Mouse (Mus musculus) hindbrain, postnatal 0 days (tissue): ENCODE results near the gene C1qtnf1. TPM values are rescaled to one million over a fixed set of nuclear protein-coding genes. Genes with fewer than 3 reads are reported as not detected.

Source experiments
- ATAC-seq: fragments of 200-750 bp; cut with Nextera tagmentation; 2 replicates; pipeline ENCODE4 v1.8.0; 2017; ENCODE audit warnings: mild to moderate bottlenecking, moderate TSS enrichment, moderate library complexity
- DNase-seq: peaks from one replicate; pipeline ENCODE4 v3.0.0-alpha.2; 2015; ENCODE audit warnings: low spot score
- H3K27ac ChIP-seq: fragments of 300-500 bp; sonication (generic); 2 replicates; pipeline ENCODE4 v1.5.1; 2014; ENCODE audit warnings: mild to moderate bottlenecking
- H3K27me3 ChIP-seq: fragments of 300-500 bp; sonication (generic); 2 replicates; pipeline ENCODE4 v1.6.1; 2014; ENCODE audit warnings: low read length, mixed read lengths; ENCODE audit not compliant: insufficient read depth
- H3K36me3 ChIP-seq: fragments of 300-500 bp; sonication (generic); 2 replicates; pipeline ENCODE4 v1.6.1; 2014; ENCODE audit warnings: low read length, mixed read lengths; ENCODE audit not compliant: insufficient read depth
- H3K4me1 ChIP-seq: fragments of 300-500 bp; sonication (generic); 2 replicates; pipeline ENCODE4 v1.6.1; 2014; ENCODE audit warnings: antibody characterized with exemption, low read length, mixed read lengths; ENCODE audit not compliant: insufficient read depth
- H3K4me2 ChIP-seq: fragments of 300-500 bp; sonication (generic); 2 replicates; pipeline ENCODE4 v1.6.1; 2014; ENCODE audit warnings: low read depth, mild to moderate bottlenecking, low read length, moderate library complexity, mixed read lengths
- H3K4me3 ChIP-seq: fragments of 300-500 bp; sonication (generic); 2 replicates; pipeline ENCODE4 v1.5.1; 2014; ENCODE audit warnings: low read length
- H3K9ac ChIP-seq: fragments of 300-500 bp; sonication (generic); replicated peaks from 2 replicates; pipeline ENCODE4 v1.6.1; 2014; ENCODE audit warnings: mild to moderate bottlenecking, low read length, moderate library complexity, mixed read lengths
- H3K9me3 ChIP-seq: fragments of 300-500 bp; sonication (generic); 2 replicates; pipeline ENCODE4 v1.6.1; 2016; ENCODE audit warnings: low read length, mixed read lengths
- CTCF ChIP-seq: IDR thresholded peaks from 2 replicates; pipeline ENCODE4 v1.5.1; 2016; ENCODE audit warnings: antibody characterized with exemption, control low read depth, low read depth
- WGBS: fragments of 180-500 bp; shearing (Covaris S2); extraction: QIAGEN DNeasy Blood & Tissue Kit; methylation state at CpG from one replicate; pipeline ENCODE4 v1.1.7; 2014; 5-methylcytosine and 5-hydroxymethylcytosine counted together
- polyA plus RNA-seq: library from polyadenylated mRNA; unstranded; fragments of >200 nt; fragmentation: Nextera tagmentation; extraction: Ambion mirVana; gene quantifications from 2 replicates; pipeline ENCODE4 v1.2.1, GENCODE M21; 2015
- total RNA-seq: library from RNA; depleted of rRNA; stranded (reverse); fragments of >200 nt; gene quantifications from 2 replicates; pipeline ENCODE4 v1.2.3, GENCODE M21; 2014

Gene C1qtnf1
- total and polyA plus RNA-seq, 2 experiments from 2014 or later = 4.3 to 5.4 TPM

GRCm38 (mm10) chr11:118423266-118423971 lies 4.6 kb upstream of the C1qtnf1 start:
- no peaks in the 10 kb centered on the region for H3K9me3 ChIP-seq
- ATAC-seq (peak; percentile 35; the same call in 1 of the 2 replicates), DNase-seq (peak; percentile 95)
- H3K4me2 ChIP-seq = peak overlapping the region; percentile 42; the same call in 1 of the 2 replicates
- 0 out of 2 replicates have a peak overlapping the region, but pooled peaks have one; percentile 13 for H3K9ac ChIP-seq
- peak overlapping the region; percentile 58 for H3K27ac ChIP-seq
- H3K4me3 ChIP-seq = no peak overlapping the region
- WGBS = 4% methylated on average over 18 of the region's 18 CpGs
- H3K4me1 ChIP-seq = peaks cover 10% of the 10 kb centered on the region
- H3K27me3 ChIP-seq = no peaks in the 10 kb centered on the region
- H3K36me3 ChIP-seq = no peaks in the 10 kb centered on the region
- TF ChIP-seq CTCF = peak; percentile 89

- no peak for DNase-seq
- peak; percentile 8; the same call in 1 of the 2 replicates for TF ChIP-seq CTCF
These were observed 3.2 kb upstream of the C1qtnf1 start for GRCm38 (mm10) chr11:118424621-118425335.

DNA sequence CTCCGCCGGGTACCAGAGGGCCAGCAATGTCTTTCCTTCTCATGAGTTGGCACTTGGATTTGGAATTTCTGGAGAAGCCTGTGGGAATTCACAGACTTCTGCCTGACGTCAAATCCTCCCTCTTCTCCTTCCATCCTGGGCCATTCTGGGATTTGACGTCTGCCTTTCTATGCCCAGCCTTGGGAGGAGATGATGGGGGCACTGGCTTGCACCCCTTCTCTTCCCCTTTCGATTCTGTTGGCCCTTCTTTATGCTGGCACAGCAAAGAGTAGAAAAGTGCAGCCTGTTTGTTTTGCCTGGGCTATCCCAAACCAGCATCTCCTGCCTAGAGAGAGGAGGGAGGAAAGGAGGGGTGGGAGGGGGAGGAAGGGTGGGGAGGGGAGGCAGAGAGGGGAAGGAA lies 1.2 kb upstream of the C1qtnf1 start:
- 70% methylated on average over 5 of the region's 5 CpGs for WGBS

More at GRCm38 (mm10) chr11:118424621-118425335, 3.2 kb upstream of the C1qtnf1 start:
- WGBS = 65% methylated on average over 13 of the region's 13 CpGs
- H3K4me1 ChIP-seq = peaks cover 10% of the 10 kb centered on the region
- H3K9ac ChIP-seq = no peak overlapping the region
- no peaks in the 10 kb centered on the region for H3K9me3 ChIP-seq
- H3K36me3 ChIP-seq = no peaks in the 10 kb centered on the region
- no peak overlapping the region for H3K27ac ChIP-seq
- H3K4me3 ChIP-seq = no peak overlapping the region
- no peaks in the 10 kb centered on the region for H3K27me3 ChIP-seq
- H3K4me2 ChIP-seq = no peak overlapping the region
- ATAC-seq = no peak

GRCm38 (mm10) chr11:118427266-118427779 lies 680 bp upstream of the C1qtnf1 start:
- no peaks in the 10 kb centered on the region for H3K36me3 ChIP-seq
- no peak for DNase-seq
- no peak for TF ChIP-seq CTCF
- no peaks in the 10 kb centered on the region for H3K27me3 ChIP-seq
- H3K4me2 ChIP-seq = peak overlapping the region; percentile 45; the same call in 1 of the 2 replicates
- H3K4me1 ChIP-seq = peaks cover 10% of the 10 kb centered on the region
- ATAC-seq = no peak
- no peak overlapping the region for H3K9ac ChIP-seq
- WGBS = 45% methylated on average over 3 of the region's 3 CpGs
- H3K4me3 ChIP-seq = no peak overlapping the region
- no peaks in the 10 kb centered on the region for H3K9me3 ChIP-seq
- H3K27ac ChIP-seq = no peak overlapping the region; the same call in 1 of the 2 replicates

More for the DNA sequence above, 1.2 kb upstream of the C1qtnf1 start:
- Histone ChIP-seq H3K4me1 (peaks cover 10% of the 10 kb centered on the region), H3K27ac (no peak overlapping the region), H3K27me3 (no peaks in the 10 kb centered on the region), H3K4me3 (no peak overlapping the region), H3K9ac (no peak overlapping the region), H3K4me2 (no peak overlapping the region), H3K36me3 (no peaks in the 10 kb centered on the region), H3K9me3 (no peaks in the 10 kb centered on the region)
- TF ChIP-seq CTCF = no peak
- DNase-seq (no peak), ATAC-seq (no peak)

DNA sequence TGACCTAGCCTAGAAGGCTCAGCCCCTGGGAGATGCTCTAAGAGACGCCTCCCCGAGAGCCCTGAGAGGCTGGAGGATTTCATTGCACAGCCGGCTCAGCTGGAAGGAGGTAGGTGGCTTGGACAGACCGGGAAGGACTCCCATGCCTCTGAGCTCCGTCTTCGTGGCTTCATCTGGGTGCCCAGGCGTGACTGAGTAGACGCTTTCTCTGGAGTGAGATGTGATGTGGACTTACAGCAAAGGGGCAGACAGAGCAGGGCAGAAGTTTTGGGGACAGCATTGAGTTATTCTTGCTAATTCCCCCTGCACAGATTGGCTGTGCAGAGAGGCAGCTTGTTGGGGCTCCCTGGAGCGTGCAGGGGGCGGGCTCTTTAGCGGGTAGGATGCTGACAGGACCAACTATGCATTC lies 461 bp downstream of the C1qtnf1 start:
- Histone ChIP-seq H3K4me1 (peaks cover 13% of the 10 kb centered on the region), H3K9ac (0 out of 2 replicates have a peak overlapping the region, but pooled peaks have one; percentile 25)
- ATAC-seq = no peak

DNA sequence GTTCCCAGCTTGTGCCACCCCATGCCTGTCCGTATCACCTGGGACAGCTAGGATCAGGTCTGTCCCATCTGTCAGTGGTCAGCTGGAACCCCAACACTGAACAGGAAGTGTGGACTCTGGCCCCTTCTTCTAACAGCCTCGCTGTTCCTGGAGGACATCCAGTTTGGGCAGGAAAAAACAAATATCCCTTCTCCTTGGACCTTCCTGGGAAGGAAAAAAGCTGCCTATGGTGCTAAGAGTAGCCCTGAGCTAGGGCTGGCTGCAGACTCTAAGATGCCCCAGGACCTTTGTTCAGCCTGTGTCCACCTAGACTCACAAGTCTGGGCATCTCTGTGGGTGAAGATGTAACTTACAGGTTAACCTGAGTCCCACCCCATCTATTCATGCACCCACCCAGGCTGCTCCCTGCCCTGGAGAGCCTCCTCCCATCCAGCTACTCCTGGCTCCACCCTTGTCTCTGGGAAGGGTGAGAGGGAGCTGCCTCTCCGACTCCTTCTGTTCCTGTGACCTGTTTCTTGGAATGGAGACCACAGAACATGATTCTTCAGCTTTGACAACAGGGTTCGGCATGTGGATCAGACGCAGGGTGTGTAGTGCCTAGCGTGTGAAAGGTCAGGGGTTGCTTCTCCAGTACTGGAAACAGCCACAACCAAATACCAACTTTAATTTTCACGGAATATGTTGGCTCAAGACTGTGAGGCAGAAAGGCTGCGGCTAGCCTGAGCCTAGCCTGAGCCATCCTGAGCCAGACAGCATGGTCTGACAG lies 1.1 kb downstream of the C1qtnf1 start:
- H3K27ac ChIP-seq = peak overlapping the region; percentile 32; the same call in 1 of the 2 replicates
- no peaks in the 10 kb centered on the region for H3K27me3 ChIP-seq
- WGBS = 60% methylated on average over 8 of the region's 8 CpGs

More for the DNA sequence above, 461 bp downstream of the C1qtnf1 start:
- Histone ChIP-seq H3K27me3 (no peaks in the 10 kb centered on the region), H3K4me2 (peak overlapping the region; percentile 45), H3K4me3 (peak overlapping the region; percentile 17), H3K36me3 (no peaks in the 10 kb centered on the region), H3K27ac (peak overlapping the region; percentile 32; the same call in 1 of the 2 replicates), H3K9me3 (no peaks in the 10 kb centered on the region)
- no peak for TF ChIP-seq CTCF
- DNase-seq = no peak
- 7% methylated on average over 11 of the region's 11 CpGs for WGBS

More for the DNA sequence above, 1.1 kb downstream of the C1qtnf1 start:
- H3K36me3 ChIP-seq = no peaks in the 10 kb centered on the region
- DNase-seq (no peak), ATAC-seq (no peak)
- H3K4me2 ChIP-seq = peak overlapping the region; percentile 45
- no peak overlapping the region for H3K9ac ChIP-seq
- TF ChIP-seq CTCF = no peak
- H3K9me3 ChIP-seq = no peaks in the 10 kb centered on the region
- H3K4me3 ChIP-seq = peak overlapping the region; percentile 17
- peaks cover 12% of the 10 kb centered on the region for H3K4me1 ChIP-seq
